Mouse (Mus musculus) cerebellum, adult 2 months (tissue): ENCODE data around the gene Pqlc3. TPM values are rescaled to one million over a fixed set of nuclear protein-coding genes. Genes with fewer than 3 reads are reported as not detected.

Experiments used
- DNase-seq, 2 experiments: peaks; one replicate each; pipeline ENCODE4 v3.0.0; 2021
- H3K27ac ChIP-seq: fragments of 200-500 bp; 2 replicates; pipeline ENCODE4 v1.5.1; 2012; ENCODE audit warnings: low read length, control low read depth, inconsistent platforms; ENCODE audit not compliant: insufficient read depth
- H3K27me3 ChIP-seq: fragments of 200-500 bp; 2 replicates; pipeline ENCODE4 v1.6.1; 2012; ENCODE audit warnings: inconsistent platforms, mild to moderate bottlenecking, low read length, moderate library complexity; ENCODE audit not compliant: control insufficient read depth, insufficient read depth
- H3K4me1 ChIP-seq: fragments of 200-500 bp; 2 replicates; pipeline ENCODE4 v1.6.1; 2011; ENCODE audit warnings: low read length; ENCODE audit not compliant: control insufficient read depth, insufficient read depth
- H3K4me3 ChIP-seq: fragments of 200-500 bp; replicated peaks from 2 replicates; pipeline ENCODE3; 2011; ENCODE audit warnings: mild to moderate bottlenecking, low read depth, low read length, control low read depth; ENCODE audit not compliant: insufficient read depth
- CTCF ChIP-seq: fragments of 200-500 bp; IDR thresholded peaks from 2 replicates; pipeline ENCODE4 v1.5.1; 2011; ENCODE audit warnings: low read depth, mild to moderate bottlenecking, control low read depth, low read length, moderate library complexity, borderline replicate concordance; ENCODE audit not compliant: insufficient read depth
- POLR2A ChIP-seq: fragments of 200-500 bp; IDR thresholded peaks from 2 replicates; pipeline ENCODE4 v1.6.1; 2011; ENCODE audit warnings: low read length, control low read depth, borderline replicate concordance; ENCODE audit not compliant: insufficient read depth
- WGBS: fragments of 180-500 bp; shearing (Covaris S2); methylation state at CpG from one replicate; pipeline ENCODE4 v1.1.7; 2018; 5-methylcytosine and 5-hydroxymethylcytosine counted together
- polyA plus RNA-seq: library from polyadenylated mRNA; depleted of rRNA; stranded (reverse); fragments of >200 nt; gene quantifications from 2 replicates; pipeline ENCODE4 v1.2.3, GENCODE M21; 2012; rRNA removed

The Pqlc3 gene
- polyA plus RNA-seq: 0.62 and 1.4 TPM in 2 replicates

DNA sequence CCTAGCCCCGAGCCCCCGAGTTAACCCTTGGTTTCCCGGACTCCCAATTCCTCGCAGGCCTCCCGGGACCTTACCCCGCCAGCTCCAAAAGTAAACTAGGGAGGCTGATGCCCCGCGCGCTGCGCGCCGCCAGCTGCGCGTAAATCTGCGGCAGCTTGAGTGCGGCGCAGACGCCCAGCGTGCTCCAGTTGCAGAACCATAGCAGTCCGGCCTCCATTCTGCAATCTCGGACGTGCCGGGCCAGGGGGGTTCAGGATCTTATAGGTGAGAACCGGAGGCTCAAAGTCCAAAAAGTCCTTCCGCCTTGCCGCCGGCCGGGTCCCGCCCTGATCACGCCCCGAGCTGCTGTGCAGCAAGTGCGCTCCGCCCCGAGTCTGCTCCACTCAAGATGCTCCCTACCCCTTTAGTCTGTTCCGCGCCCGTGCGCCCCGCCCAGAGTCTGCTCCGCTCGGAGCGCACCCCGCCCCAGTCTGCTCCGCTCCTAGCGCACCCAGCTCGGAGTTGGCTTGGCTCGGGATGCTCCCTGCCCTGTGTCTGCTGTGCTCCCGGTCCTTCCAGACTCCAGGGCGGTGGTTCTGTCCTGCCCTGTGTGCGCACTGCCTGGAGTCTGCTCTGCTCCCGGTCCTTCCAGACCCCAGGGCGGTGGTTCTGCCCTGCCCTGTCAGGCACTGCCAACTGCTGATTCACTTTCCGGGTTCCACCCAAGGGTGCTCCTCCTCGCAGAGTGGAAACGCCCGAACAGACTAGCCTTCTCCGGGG, at the start of gene Pqlc3:
TSS of gene Pqlc3 (minus strand) at position 670 of the 759 bp plus-strand sequence.
- peak; percentile 47 to 55 for DNase-seq
- 1% methylated on average over 57 of the region's 57 CpGs for whole genome bisulfite sequencing
- Histone ChIP-seq H3K4me1 (no peaks in the 10 kb centered on the region; the same call in 1 of the 2 replicates), H3K27ac (no peak within 1 kb of the TSS), H3K27me3 (peaks cover 2% of the 10 kb centered on the region; the same call in 1 of the 2 replicates), H3K4me3 (peak within 1 kb of the TSS; percentile 6)
- TF ChIP-seq POLR2A (no peak), CTCF (no peak)

GRCm38 (mm10) chr12:17049796-17050195, 49.6 kb upstream of the Pqlc3 start:
- H3K27me3 ChIP-seq: no peaks in the 10 kb centered on the region
- TF ChIP-seq POLR2A (no peak), CTCF (no peak)
- H3K27ac ChIP-seq: no peak overlapping the region
- no peak overlapping the region for H3K4me3 ChIP-seq
- 100% methylated on average over 1 of the region's 1 CpGs for WGBS
- H3K4me1 ChIP-seq: no peaks in the 10 kb centered on the region
- no peak for DNase-seq

GRCm38 (mm10) chr12:17048979-17049612, 48.9 kb upstream of the Pqlc3 start:
- Histone ChIP-seq H3K27ac (no peak overlapping the region), H3K27me3 (no peaks in the 10 kb centered on the region), H3K4me1 (no peaks in the 10 kb centered on the region), H3K4me3 (no peak overlapping the region)
- DNase-seq: no peak
- 20% methylated on average over 7 of the region's 7 CpGs for WGBS
- TF ChIP-seq POLR2A: no peak
- TF ChIP-seq CTCF: no peak

- Histone ChIP-seq H3K27me3 (no peaks in the 10 kb centered on the region; the same call in 1 of the 2 replicates), H3K4me3 (no peak overlapping the region), H3K27ac (no peak overlapping the region), H3K4me1 (no peaks in the 10 kb centered on the region)
- TF ChIP-seq POLR2A (no peak), CTCF (no peak)
- DNase-seq: no peak
- WGBS: 56% methylated on average over 5 of the region's 5 CpGs
Measured at GRCm38 (mm10) chr12:17043311-17043710, 43.1 kb upstream of the Pqlc3 start.

DNA sequence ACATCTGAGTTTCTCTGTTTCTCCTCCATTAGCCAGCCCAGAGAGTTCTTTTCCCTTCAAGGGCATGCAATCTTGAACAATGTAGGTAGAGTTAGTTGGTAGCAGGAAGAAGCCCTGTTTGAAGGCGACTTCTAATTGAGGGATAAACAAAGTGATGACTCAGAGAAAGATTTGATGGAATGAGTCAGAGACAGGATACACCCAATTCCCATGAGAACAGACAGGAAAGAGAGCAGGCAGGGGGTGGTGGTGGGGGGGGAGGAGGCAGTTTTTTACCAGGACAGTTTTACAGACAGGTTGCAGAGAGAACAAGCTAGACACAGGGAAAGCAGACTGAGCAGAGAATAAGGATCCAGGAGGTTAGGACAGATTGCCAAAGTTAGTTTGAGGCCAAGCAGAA, 40.4 kb upstream of the Pqlc3 start:
- no peak overlapping the region for H3K4me3 ChIP-seq
- 74% methylated on average over 1 of the region's 1 CpGs for WGBS
- no peaks in the 10 kb centered on the region for H3K4me1 ChIP-seq
- no peak for DNase-seq
- TF ChIP-seq POLR2A (no peak), CTCF (no peak)
- no peaks in the 10 kb centered on the region; the same call in 1 of the 2 replicates for H3K27me3 ChIP-seq
- H3K27ac ChIP-seq: no peak overlapping the region

GRCm38 (mm10) chr12:17039415-17039814, 39.2 kb upstream of the Pqlc3 start:
- no peak for DNase-seq
- WGBS: 72% methylated on average over 2 of the region's 2 CpGs
- no peaks in the 10 kb centered on the region; the same call in 1 of the 2 replicates for H3K27me3 ChIP-seq

DNA sequence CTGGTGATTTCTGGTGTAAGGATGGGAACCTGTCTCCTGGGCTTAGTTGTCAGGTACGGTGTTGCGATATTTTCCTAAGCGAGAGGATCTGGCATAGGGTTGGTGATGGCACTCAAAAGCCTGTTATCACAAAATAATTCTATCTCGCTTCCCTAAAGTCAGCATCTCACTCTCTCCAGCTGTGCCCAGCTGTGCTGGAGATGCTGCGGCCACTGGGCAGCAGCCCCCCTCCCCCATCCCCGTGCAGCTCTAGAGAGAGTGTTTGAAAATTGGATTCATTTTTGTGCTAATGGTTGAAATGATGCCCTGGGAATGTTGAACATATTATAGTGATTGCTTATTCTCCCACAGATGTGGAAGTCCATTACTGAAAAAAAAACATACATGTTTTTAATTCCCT, 38.0 kb upstream of the Pqlc3 start:
- TF ChIP-seq CTCF (no peak), POLR2A (no peak)
- DNase-seq: no peak
- no peaks in the 10 kb centered on the region for H3K4me1 ChIP-seq
- H3K4me3 ChIP-seq: no peak overlapping the region
- H3K27me3 ChIP-seq: no peaks in the 10 kb centered on the region; the same call in 1 of the 2 replicates
- no peak overlapping the region for H3K27ac ChIP-seq
- 85% methylated on average over 6 of the region's 6 CpGs for WGBS

More at GRCm38 (mm10) chr12:17039415-17039814, 39.2 kb upstream of the Pqlc3 start:
- no peaks in the 10 kb centered on the region for H3K4me1 ChIP-seq
- H3K27ac ChIP-seq: no peak overlapping the region
- TF ChIP-seq CTCF (no peak), POLR2A (no peak)
- H3K4me3 ChIP-seq: no peak overlapping the region

GRCm38 (mm10) chr12:17037053-17037610, 36.9 kb upstream of the Pqlc3 start:
- TF ChIP-seq CTCF: no peak
- no peak for TF ChIP-seq POLR2A
- DNase-seq: no peak
- WGBS: 34% methylated on average over 14 of the region's 14 CpGs
- Histone ChIP-seq H3K4me3 (no peak overlapping the region), H3K27me3 (no peaks in the 10 kb centered on the region; the same call in 1 of the 2 replicates), H3K27ac (no peak overlapping the region), H3K4me1 (no peaks in the 10 kb centered on the region)
